Mouse (Mus musculus): Measurements from ENCODE around the gene Pfkfb4.

DNA sequence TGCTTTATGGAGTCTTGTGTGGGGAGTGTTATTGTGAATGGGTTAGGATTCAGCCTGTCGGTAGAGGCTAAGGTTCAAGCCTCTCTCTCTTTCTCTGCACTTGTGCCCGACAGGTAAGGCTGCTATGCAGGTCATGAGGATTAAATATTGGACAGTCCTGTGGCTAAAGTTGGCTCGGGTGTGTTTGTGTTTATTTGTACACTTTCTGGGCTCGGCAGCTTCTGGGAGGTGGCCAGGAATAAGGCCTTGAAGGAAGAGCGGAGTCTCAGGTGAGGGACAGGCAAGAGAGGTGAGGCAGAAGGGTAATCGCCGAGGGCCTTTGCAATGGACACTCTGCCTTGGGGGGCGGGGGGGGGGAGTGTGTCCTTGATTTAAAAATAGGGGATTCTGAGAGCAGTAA is 48.6 kb downstream of the Pfkfb4 start:
- no peak for TF ChIP-seq ZC3H11A (IDR thresholded peaks at IDR 0.05; ENCODE audit: borderline replicate concordance, low read depth, low read length)
- no peak for TF ChIP-seq CHD2 (IDR thresholded peaks at IDR 0.05; ENCODE audit: low read depth, low read length)
- no peak for TF ChIP-seq HCFC1 (IDR thresholded peaks at IDR 0.05; ENCODE audit: borderline replicate concordance, insufficient read depth, low read length)
- no peak for TF ChIP-seq ZNF384 (IDR thresholded peaks at IDR 0.05; ENCODE audit: low read depth, low read length)
